22 mouse cellular contexts compared by ENCODE assay signal in genomic region chr17:48213511-48213910, GRCm38 (mm10). TPM values are rescaled to one million over a fixed set of nuclear protein-coding genes. Genes with fewer than 3 reads are reported as not detected.
"Had no signal": no experiment of that assay in that cellular context is flagged by ENCODE, and none has a peak within 500 bp of the region (broad histone marks: within the 10 kb centered on the region; RNA-seq: fewer than 3 reads in every experiment).

No protein-coding gene starts in this region.

- DNase-seq: left cerebral cortex, postnatal 4 days; liver; liver, embryonic 13.5 days; liver, postnatal 0 days; lung, adult 18-20 months; lung, adult 2 months; lung, embryonic 14.5 days; lung, postnatal 10 days; lung, postnatal 14 days; lung, postnatal 36 days; lung, postnatal 4 days; midbrain, embryonic 14.5 days had no signal

RNA-seq across cellular contexts. Expression of gene Trem1, which starts 19.1 kb away (rescaled TPM):
- total RNA-seq: left cerebral cortex, adult 18-20 months; left cerebral cortex, adult 2 months; left cerebral cortex, postnatal 10 days; left cerebral cortex, postnatal 14 days; left cerebral cortex, postnatal 25 days; left cerebral cortex, postnatal 36 days; left cerebral cortex, postnatal 4 days; liver, adult 2 months; midbrain, postnatal 0 days had no signal

RNA-seq across cellular contexts. Expression of gene Trem3, which starts 34.1 kb away (rescaled TPM):
- total RNA-seq: left cerebral cortex, adult 18-20 months; liver, adult 2 months; megakaryocyte-erythroid progenitor cell, adult 5-6 weeks; midbrain, postnatal 0 days had no signal

RNA-seq across cellular contexts. Expression of gene A530064D06Rik, which starts 46.4 kb away (rescaled TPM):
- total RNA-seq: left cerebral cortex, adult 18-20 months; left cerebral cortex, adult 2 months; left cerebral cortex, adult 8-10 months; left cerebral cortex, postnatal 10 days; left cerebral cortex, postnatal 14 days; left cerebral cortex, postnatal 25 days; left cerebral cortex, postnatal 36 days; left cerebral cortex, postnatal 4 days; megakaryocyte-erythroid progenitor cell, adult 5-6 weeks; midbrain, postnatal 0 days had no signal

RNA-seq across cellular contexts. Expression of gene Treml4, which starts 50.6 kb away (rescaled TPM):
- total RNA-seq: left cerebral cortex, adult 8-10 months; left cerebral cortex, postnatal 10 days; left cerebral cortex, postnatal 14 days; left cerebral cortex, postnatal 25 days; left cerebral cortex, postnatal 36 days; megakaryocyte-erythroid progenitor cell, adult 5-6 weeks had no signal
